Mouse (Mus musculus) MEL (cell line): Measurements from ENCODE around the gene Zfp106.

Source experiments
- CTCF ChIP-seq, 3 experiments: IDR thresholded peaks in 2 of 3; conservative IDR thresholded peaks in 1 of 3; 2 replicates each; pipeline ENCODE4 v1.5.1; 2011 to 2012; ENCODE audit warnings: low read length in 3 of 3, low read depth in 2 of 3, mild to moderate bottlenecking in 2 of 3, improper control_type of control experiment in 1 of 3, inconsistent platforms in 1 of 3, mixed read lengths in 1 of 3, moderate library complexity in 1 of 3; ENCODE audit not compliant: control insufficient read depth in 1 of 3, insufficient read depth in 1 of 3, poor library complexity in 1 of 3, severe bottlenecking in 1 of 3
- EP300 ChIP-seq, 2 experiments: IDR thresholded peaks; 2 replicates each; pipeline ENCODE4 v1.6.1; 2011; ENCODE audit warnings: improper control_type of control experiment in 2 of 2, low read length in 2 of 2, low read depth in 1 of 2, mild to moderate bottlenecking in 1 of 2
- ETS1 ChIP-seq: IDR thresholded peaks from 2 replicates; pipeline ENCODE4 v1.6.1; 2012; ENCODE audit warnings: low read depth, mild to moderate bottlenecking, inconsistent platforms, low read length, improper control_type of control experiment, moderate library complexity
- HCFC1 ChIP-seq: IDR thresholded peaks from 2 replicates; pipeline ENCODE4 v1.6.1; 2012; ENCODE audit warnings: low read depth, mild to moderate bottlenecking, inconsistent platforms, low read length, improper control_type of control experiment, moderate library complexity
- JUND ChIP-seq: IDR thresholded peaks from 2 replicates; pipeline ENCODE4 v1.6.1; 2011; ENCODE audit warnings: low read depth, mild to moderate bottlenecking, improper control_type of control experiment, low read length
- MAFK ChIP-seq: IDR thresholded peaks from 2 replicates; pipeline ENCODE4 v1.6.1; 2011; ENCODE audit warnings: low read depth, mild to moderate bottlenecking, low read length, improper control_type of control experiment, borderline replicate concordance
- MAX ChIP-seq: IDR thresholded peaks from 2 replicates; pipeline ENCODE4 v1.6.1; 2011; ENCODE audit warnings: low read length, improper control_type of control experiment
- MAZ ChIP-seq: IDR thresholded peaks from 2 replicates; pipeline ENCODE4 v1.6.1; 2012; ENCODE audit warnings: low read depth, mild to moderate bottlenecking, inconsistent platforms, low read length, improper control_type of control experiment
- USF2 ChIP-seq, 2 experiments: IDR thresholded peaks; 2 replicates each; pipeline ENCODE4 v1.6.1; 2011 to 2012; ENCODE audit warnings: improper control_type of control experiment in 2 of 2, low read length in 2 of 2, borderline replicate concordance in 1 of 2, inconsistent platforms in 1 of 2, low read depth in 1 of 2, mild to moderate bottlenecking in 1 of 2; ENCODE audit not compliant: insufficient read depth in 1 of 2
- ZNF384 ChIP-seq: IDR thresholded peaks from 2 replicates; pipeline ENCODE4 v1.6.1; 2012; ENCODE audit warnings: low read depth, mild to moderate bottlenecking, inconsistent platforms, low read length, improper control_type of control experiment

DNA sequence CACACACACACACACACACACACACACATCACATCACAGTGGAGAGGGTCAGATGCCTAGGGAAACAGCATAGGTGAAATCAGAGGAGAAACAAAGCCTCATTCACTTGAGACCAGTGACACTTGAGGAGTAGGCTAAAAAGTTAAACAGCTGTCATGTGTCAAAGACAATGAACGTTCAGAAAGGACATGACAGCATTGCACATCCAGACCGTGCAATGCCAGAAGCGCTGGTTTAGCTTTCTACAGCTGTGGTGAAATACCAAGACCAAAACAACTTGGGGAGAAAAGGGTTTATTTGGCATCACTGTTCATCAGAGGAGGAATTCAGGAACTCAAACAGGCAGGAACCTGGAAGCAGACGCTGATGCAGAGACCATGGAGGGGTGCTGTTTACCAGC lies 70.4 kb downstream of the Zfp106 start:
- TF ChIP-seq JUND, result no peak
- TF ChIP-seq ZNF384, result no peak
- no peak for TF ChIP-seq ETS1
- TF ChIP-seq CTCF (IDR thresholded peaks at IDR 0.05 in 2 of 3, conservative IDR thresholded peaks at IDR 0.05 in 1 of 3; ENCODE audit: control insufficient read depth in 1 of 3, insufficient read depth in 1 of 3, low read depth in 2 of 3, low read length in 3 of 3, poor library complexity in 1 of 3, severe bottlenecking in 1 of 3), result no peak
- TF ChIP-seq MAZ, result no peak
- TF ChIP-seq USF2 (IDR thresholded peaks at IDR 0.05; ENCODE audit: borderline replicate concordance in 1 of 2, insufficient read depth in 1 of 2, low read depth in 1 of 2, low read length in 2 of 2), result no peak
- TF ChIP-seq MAFK, result no peak
- TF ChIP-seq HCFC1, result no peak
- TF ChIP-seq MAX, result no peak
- TF ChIP-seq EP300 (IDR thresholded peaks at IDR 0.05; ENCODE audit: low read depth in 1 of 2, low read length in 2 of 2), result no peak
